Mouse (Mus musculus): ENCODE data around the gene Fam126a. TPM values are rescaled to one million over a fixed set of nuclear protein-coding genes. Genes with fewer than 3 reads are reported as not detected.

Gene Fam126a
- polyA plus RNA-seq, 1 experiment from 2014 or later: 34.3 TPM

DNA sequence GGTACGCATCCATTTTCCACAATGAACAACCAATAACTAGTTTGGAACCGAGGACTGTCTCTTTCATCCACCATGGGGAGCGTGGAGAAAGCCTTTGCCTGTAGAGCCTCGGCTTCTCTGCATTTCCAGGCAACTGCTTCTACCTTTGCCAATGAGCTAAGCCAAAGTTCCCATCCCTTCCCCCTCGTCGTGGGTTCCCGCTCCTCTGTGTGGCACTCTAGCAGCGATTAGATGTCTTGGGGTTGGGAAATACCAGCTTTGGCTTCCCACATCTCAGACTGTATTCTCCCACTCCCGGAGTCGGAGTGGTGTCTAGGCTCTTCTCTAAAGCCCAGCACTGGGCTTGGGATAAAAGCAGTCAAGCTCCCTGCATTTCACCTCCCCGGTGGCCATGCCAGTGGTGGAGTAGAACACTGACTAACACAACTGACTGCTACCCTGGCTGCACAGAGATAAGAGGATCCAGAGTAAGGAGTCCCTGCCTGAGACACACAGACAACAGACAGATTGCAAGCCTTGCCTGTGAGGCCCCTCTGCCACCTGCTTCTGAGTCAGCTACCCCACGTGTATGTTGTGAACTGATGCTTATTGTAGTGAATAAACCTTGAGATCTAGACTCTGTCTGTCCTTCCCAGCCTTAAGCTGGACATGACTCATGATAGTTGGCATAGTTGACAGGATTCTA is 106.9 kb downstream of the Fam126a start:
- H3K9ac ChIP-seq (ENCODE audit: low read length): no peak overlapping the region
- WGBS: 88% methylated on average over 12 of the region's 12 CpGs
- H3K4me3 ChIP-seq (ENCODE audit: low read depth, low read length): no peak overlapping the region
- H3K9me3 ChIP-seq (ENCODE audit: control insufficient read depth, low read length): no peaks in the 10 kb centered on the region
- H3K27ac ChIP-seq (ENCODE audit: low read depth, low read length): no peak overlapping the region
- no peaks in the 10 kb centered on the region for H3K4me1 ChIP-seq (ENCODE audit: control insufficient read depth, insufficient read depth, low read length)
- H3K27me3 ChIP-seq (ENCODE audit: control insufficient read depth, insufficient read depth, low read length): no peaks in the 10 kb centered on the region
- no peaks in the 10 kb centered on the region for H3K36me3 ChIP-seq (ENCODE audit: control insufficient read depth, insufficient read depth, low read length)
- no peak overlapping the region for H3K4me2 ChIP-seq
- ATAC-seq (ENCODE audit: low FRiP score) (no peak), DNase-seq (ENCODE audit: low spot score, missing footprints) (no peak)

DNA sequence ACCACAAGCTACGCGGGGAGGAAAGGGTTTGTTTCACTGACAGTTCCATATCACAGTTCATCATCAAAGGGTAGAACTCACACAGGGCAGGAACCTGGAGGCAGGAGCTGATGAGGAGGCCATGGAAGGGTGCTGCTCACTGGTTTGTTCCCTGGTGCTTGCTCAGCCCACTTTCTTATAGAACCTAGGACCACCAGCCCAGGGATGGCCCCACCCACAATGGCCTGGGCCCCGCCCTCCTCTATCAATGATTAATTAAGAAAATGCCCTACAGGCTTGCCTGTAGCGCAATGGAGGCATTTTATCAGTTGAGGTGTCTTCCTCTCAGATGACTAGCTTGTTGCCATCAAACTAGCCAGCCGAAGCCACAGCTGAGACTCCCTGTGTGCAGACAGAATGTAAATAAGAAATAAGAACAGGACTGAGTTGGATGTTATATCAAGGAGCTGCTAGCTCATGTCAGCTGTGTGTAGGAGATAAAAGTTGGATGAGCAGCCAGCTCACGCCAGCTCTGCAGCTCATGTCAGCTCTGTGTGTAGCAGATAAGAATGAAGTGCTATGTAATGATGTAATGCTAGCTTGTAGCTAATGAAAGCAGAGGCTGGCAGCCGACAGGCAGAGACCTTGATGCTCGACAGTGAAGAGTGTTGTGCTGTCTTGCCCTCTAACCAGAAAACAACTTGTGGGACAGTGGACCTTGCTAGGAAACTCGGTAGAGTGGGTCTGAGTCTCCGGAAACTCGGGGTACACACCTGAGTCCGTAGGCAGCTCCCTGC is 107.8 kb downstream of the Fam126a start:
- WGBS: 82% methylated on average over 12 of the region's 12 CpGs
- H3K4me3 ChIP-seq (ENCODE audit: low read depth, low read length): no peak overlapping the region
- H3K4me2 ChIP-seq: no peak overlapping the region
- ATAC-seq (ENCODE audit: low FRiP score): peak; percentile 55; the same call in 1 of the 2 replicates
- H3K9ac ChIP-seq (ENCODE audit: low read length): no peak overlapping the region
- no peaks in the 10 kb centered on the region for H3K27me3 ChIP-seq (ENCODE audit: control insufficient read depth, insufficient read depth, low read length)
- H3K9me3 ChIP-seq (ENCODE audit: control insufficient read depth, low read length): no peaks in the 10 kb centered on the region
- DNase-seq (ENCODE audit: low spot score, missing footprints): no peak
- no peak overlapping the region for H3K27ac ChIP-seq (ENCODE audit: low read depth, low read length)
- H3K4me1 ChIP-seq (ENCODE audit: control insufficient read depth, insufficient read depth, low read length): no peaks in the 10 kb centered on the region
- no peaks in the 10 kb centered on the region for H3K36me3 ChIP-seq (ENCODE audit: control insufficient read depth, insufficient read depth, low read length)

- H3K27me3 ChIP-seq (ENCODE audit: control insufficient read depth, insufficient read depth, low read length): no peaks in the 10 kb centered on the region
- 100% methylated on average over 1 of the region's 1 CpGs for WGBS
- no peaks in the 10 kb centered on the region for H3K9me3 ChIP-seq (ENCODE audit: control insufficient read depth, low read length)
- ATAC-seq (ENCODE audit: low FRiP score) (no peak), DNase-seq (ENCODE audit: low spot score, missing footprints) (no peak)
- no peak overlapping the region for H3K4me2 ChIP-seq
- H3K27ac ChIP-seq (ENCODE audit: low read depth, low read length): no peak overlapping the region
- H3K4me3 ChIP-seq (ENCODE audit: low read depth, low read length): no peak overlapping the region
- no peaks in the 10 kb centered on the region for H3K4me1 ChIP-seq (ENCODE audit: control insufficient read depth, insufficient read depth, low read length)
- no peak overlapping the region for H3K9ac ChIP-seq (ENCODE audit: low read length)
- H3K36me3 ChIP-seq (ENCODE audit: control insufficient read depth, insufficient read depth, low read length): no peaks in the 10 kb centered on the region
Measured at GRCm38 (mm10) chr5:23921316-23921715, 109.2 kb downstream of the Fam126a start.

- no peaks in the 10 kb centered on the region for H3K9me3 ChIP-seq (ENCODE audit: control insufficient read depth, low read length)
- H3K27ac ChIP-seq (ENCODE audit: low read depth, low read length): no peak overlapping the region
- H3K4me1 ChIP-seq (ENCODE audit: control insufficient read depth, insufficient read depth, low read length): no peaks in the 10 kb centered on the region
- DNase-seq (ENCODE audit: low spot score, missing footprints) (no peak), ATAC-seq (ENCODE audit: low FRiP score) (no peak)
- no peak overlapping the region for H3K4me2 ChIP-seq
- no peak overlapping the region for H3K9ac ChIP-seq (ENCODE audit: low read length)
- 88% methylated on average over 7 of the region's 7 CpGs for WGBS
- no peaks in the 10 kb centered on the region for H3K27me3 ChIP-seq (ENCODE audit: control insufficient read depth, insufficient read depth, low read length)
- H3K36me3 ChIP-seq (ENCODE audit: control insufficient read depth, insufficient read depth, low read length): no peaks in the 10 kb centered on the region
- H3K4me3 ChIP-seq (ENCODE audit: low read depth, low read length): no peak overlapping the region
Measured at GRCm38 (mm10) chr5:23919892-23920731, 110.4 kb downstream of the Fam126a start.

GRCm38 (mm10) chr5:23917301-23917700 is 113.2 kb downstream of the Fam126a start:
- Histone ChIP-seq H3K4me2 (no peak overlapping the region), H3K4me1 (ENCODE audit: control insufficient read depth, insufficient read depth, low read length) (no peaks in the 10 kb centered on the region), H3K36me3 (ENCODE audit: control insufficient read depth, insufficient read depth, low read length) (no peaks in the 10 kb centered on the region), H3K4me3 (ENCODE audit: low read depth, low read length) (no peak overlapping the region), H3K9ac (ENCODE audit: low read length) (no peak overlapping the region), H3K27ac (ENCODE audit: low read depth, low read length) (no peak overlapping the region), H3K27me3 (ENCODE audit: control insufficient read depth, insufficient read depth, low read length) (no peaks in the 10 kb centered on the region), H3K9me3 (ENCODE audit: control insufficient read depth, low read length) (no peaks in the 10 kb centered on the region)
- ATAC-seq (ENCODE audit: low FRiP score) (no peak), DNase-seq (ENCODE audit: low spot score, missing footprints) (no peak)
- 89% methylated on average over 1 of the region's 1 CpGs for WGBS

- Histone ChIP-seq H3K27me3 (ENCODE audit: control insufficient read depth, insufficient read depth, low read length) (no peaks in the 10 kb centered on the region), H3K4me2 (no peak overlapping the region), H3K4me1 (ENCODE audit: control insufficient read depth, insufficient read depth, low read length) (no peaks in the 10 kb centered on the region), H3K36me3 (ENCODE audit: control insufficient read depth, insufficient read depth, low read length) (no peaks in the 10 kb centered on the region), H3K4me3 (ENCODE audit: low read depth, low read length) (no peak overlapping the region), H3K9ac (ENCODE audit: low read length) (no peak overlapping the region), H3K9me3 (ENCODE audit: control insufficient read depth, low read length) (no peaks in the 10 kb centered on the region; the same call in 1 of the 2 replicates), H3K27ac (ENCODE audit: low read depth, low read length) (no peak overlapping the region)
- WGBS: 94% methylated on average over 1 of the region's 1 CpGs
- ATAC-seq (ENCODE audit: low FRiP score): no peak
- no peak for DNase-seq (ENCODE audit: low spot score, missing footprints)
Measured at GRCm38 (mm10) chr5:23911556-23911955, 118.9 kb downstream of the Fam126a start.

DNA sequence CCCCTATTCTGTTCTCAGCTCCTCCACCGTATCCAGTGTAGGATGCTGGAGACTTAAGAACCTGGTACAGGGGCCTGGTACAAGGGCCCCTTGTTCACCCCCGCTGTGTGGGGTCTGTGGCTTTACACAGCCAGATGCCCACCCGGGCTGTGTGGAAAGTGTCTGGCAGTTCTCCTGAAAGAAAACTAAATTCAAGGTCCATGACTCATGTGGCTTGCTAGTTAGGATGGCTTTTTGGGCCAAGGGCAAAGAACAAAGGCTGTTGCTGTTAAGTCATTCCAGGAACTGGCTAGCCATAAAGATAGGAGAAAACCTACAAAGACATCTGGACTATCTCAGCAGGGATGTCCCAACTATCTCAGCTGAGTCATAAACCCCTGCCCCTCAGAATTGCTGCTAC is 121.2 kb downstream of the Fam126a start:
- Histone ChIP-seq H3K27me3 (ENCODE audit: control insufficient read depth, insufficient read depth, low read length) (no peaks in the 10 kb centered on the region), H3K9ac (ENCODE audit: low read length) (no peak overlapping the region), H3K36me3 (ENCODE audit: control insufficient read depth, insufficient read depth, low read length) (no peaks in the 10 kb centered on the region), H3K9me3 (ENCODE audit: control insufficient read depth, low read length) (no peaks in the 10 kb centered on the region; the same call in 1 of the 2 replicates), H3K4me3 (ENCODE audit: low read depth, low read length) (no peak overlapping the region), H3K27ac (ENCODE audit: low read depth, low read length) (no peak overlapping the region), H3K4me2 (no peak overlapping the region), H3K4me1 (ENCODE audit: control insufficient read depth, insufficient read depth, low read length) (no peaks in the 10 kb centered on the region)
- WGBS: 95% methylated on average over 3 of the region's 3 CpGs
- ATAC-seq (ENCODE audit: low FRiP score): no peak
- DNase-seq (ENCODE audit: low spot score, missing footprints): no peak

- H3K9me3 ChIP-seq (ENCODE audit: control insufficient read depth, low read length): no peaks in the 10 kb centered on the region; the same call in 1 of the 2 replicates
- H3K9ac ChIP-seq (ENCODE audit: low read length): no peak overlapping the region
- no peak for DNase-seq (ENCODE audit: low spot score, missing footprints)
- no peaks in the 10 kb centered on the region for H3K27me3 ChIP-seq (ENCODE audit: control insufficient read depth, insufficient read depth, low read length)
- H3K4me3 ChIP-seq (ENCODE audit: low read depth, low read length): no peak overlapping the region
- H3K4me1 ChIP-seq (ENCODE audit: control insufficient read depth, insufficient read depth, low read length): no peaks in the 10 kb centered on the region
- ATAC-seq (ENCODE audit: low FRiP score): no peak
- 74% methylated on average over 4 of the region's 4 CpGs for WGBS
- H3K36me3 ChIP-seq (ENCODE audit: control insufficient read depth, insufficient read depth, low read length): no peaks in the 10 kb centered on the region
- H3K27ac ChIP-seq (ENCODE audit: low read depth, low read length): no peak overlapping the region
- H3K4me2 ChIP-seq: no peak overlapping the region
Measured at GRCm38 (mm10) chr5:23908486-23909090, 121.9 kb downstream of the Fam126a start.
